Mouse (Mus musculus) liver, adult 2 months (tissue): ENCODE results near the gene Zdhhc4. TPM values are rescaled to one million over a fixed set of nuclear protein-coding genes. Genes with fewer than 3 reads are reported as not detected.

Source experiments
- DNase-seq: peaks from one replicate; pipeline ENCODE4 v3.0.0-alpha.2; 2011; ENCODE audit warnings: low read depth, low spot score; ENCODE audit errors: extremely low read depth
- H3K27ac ChIP-seq: fragments of 200-500 bp; replicated peaks from 2 replicates; pipeline ENCODE4 v1.5.1; 2012; ENCODE audit warnings: low read depth, mild to moderate bottlenecking, control low read depth, inconsistent platforms, low read length; ENCODE audit not compliant: insufficient read depth
- H3K27me3 ChIP-seq: fragments of 200-500 bp; 2 replicates; pipeline ENCODE4 v1.6.1; 2012; ENCODE audit warnings: mild to moderate bottlenecking, moderate library complexity, low read length, inconsistent platforms; ENCODE audit not compliant: control insufficient read depth, insufficient read depth
- H3K36me3 ChIP-seq: fragments of 200-500 bp; 2 replicates; pipeline ENCODE4 v1.6.1; 2012; ENCODE audit warnings: low read length, inconsistent platforms; ENCODE audit not compliant: control insufficient read depth, insufficient read depth
- H3K4me1 ChIP-seq: fragments of 200-500 bp; 2 replicates; pipeline ENCODE4 v1.6.1; 2011; ENCODE audit warnings: low read length; ENCODE audit not compliant: control insufficient read depth, insufficient read depth
- H3K4me3 ChIP-seq: fragments of 200-500 bp; 2 replicates; pipeline ENCODE4 v1.5.1; 2011; ENCODE audit warnings: low read depth, mild to moderate bottlenecking, control low read depth, low read length, moderate library complexity; ENCODE audit not compliant: insufficient read depth
- H3K79me2 ChIP-seq: fragments of 200-500 bp; 2 replicates; pipeline ENCODE4 v1.6.1; 2012; ENCODE audit warnings: inconsistent platforms, mild to moderate bottlenecking, low read length, moderate library complexity; ENCODE audit not compliant: control insufficient read depth, insufficient read depth
- H3K9ac ChIP-seq: fragments of 200-500 bp; 2 replicates; pipeline ENCODE4 v1.6.1; 2012; ENCODE audit warnings: low read depth, mild to moderate bottlenecking, control low read depth, inconsistent platforms, low read length
- CTCF ChIP-seq: fragments of 200-500 bp; IDR thresholded peaks from 2 replicates; pipeline ENCODE4 v1.5.1; 2011; ENCODE audit warnings: low read depth, low read length, control low read depth
- POLR2A ChIP-seq: fragments of 200-500 bp; IDR thresholded peaks from 2 replicates; pipeline ENCODE4 v1.6.1; 2011; ENCODE audit warnings: low read length, control low read depth; ENCODE audit not compliant: insufficient read depth; ENCODE audit errors: extremely low read depth
- WGBS: fragments of 180-500 bp; shearing (Covaris S2); methylation state at CpG from one replicate; pipeline ENCODE4 v1.1.7; 2018; 5-methylcytosine and 5-hydroxymethylcytosine counted together
- polyA plus RNA-seq: library from polyadenylated mRNA; depleted of rRNA; stranded (reverse); fragments of >200 nt; gene quantifications from 2 replicates; pipeline ENCODE4 v1.2.3, GENCODE M21; 2012
- total RNA-seq: library from RNA; depleted of rRNA; stranded (reverse); fragments of >200 nt; gene quantifications from 2 replicates; pipeline ENCODE4 v1.2.3, GENCODE M21; 2014

Gene Zdhhc4
- total and polyA plus RNA-seq, 2 experiments = 13.0 to 42.5 TPM

DNA sequence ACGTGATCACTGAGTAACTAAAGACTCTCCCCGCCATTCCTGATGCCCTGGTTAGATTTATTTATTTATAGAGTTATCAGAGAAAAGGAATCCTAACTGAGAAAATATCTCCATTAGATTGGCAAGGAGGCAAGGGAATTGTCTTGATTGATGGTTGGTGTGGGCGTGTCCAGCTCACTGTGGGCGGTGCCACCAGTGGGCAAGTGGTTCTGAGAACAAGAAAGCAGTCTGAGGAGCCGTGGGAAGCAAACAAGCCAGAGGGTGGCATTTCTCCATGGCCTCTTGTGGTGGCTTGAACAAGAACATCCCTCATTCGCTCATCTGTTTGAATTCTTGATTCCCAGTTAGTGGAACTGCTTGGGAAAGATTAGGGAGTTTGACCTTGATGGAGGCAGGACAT is 10.5 kb upstream of the Zdhhc4 start:
- 62% methylated on average over 6 of the region's 6 CpGs for WGBS
- Histone ChIP-seq H3K79me2 (no peaks in the 10 kb centered on the region), H3K4me3 (no peak overlapping the region), H3K27me3 (no peaks in the 10 kb centered on the region), H3K27ac (no peak overlapping the region), H3K4me1 (no peaks in the 10 kb centered on the region), H3K9ac (no peak overlapping the region), H3K36me3 (no peaks in the 10 kb centered on the region)
- TF ChIP-seq CTCF = no peak
- TF ChIP-seq POLR2A = no peak
- DNase-seq = no peak

DNA sequence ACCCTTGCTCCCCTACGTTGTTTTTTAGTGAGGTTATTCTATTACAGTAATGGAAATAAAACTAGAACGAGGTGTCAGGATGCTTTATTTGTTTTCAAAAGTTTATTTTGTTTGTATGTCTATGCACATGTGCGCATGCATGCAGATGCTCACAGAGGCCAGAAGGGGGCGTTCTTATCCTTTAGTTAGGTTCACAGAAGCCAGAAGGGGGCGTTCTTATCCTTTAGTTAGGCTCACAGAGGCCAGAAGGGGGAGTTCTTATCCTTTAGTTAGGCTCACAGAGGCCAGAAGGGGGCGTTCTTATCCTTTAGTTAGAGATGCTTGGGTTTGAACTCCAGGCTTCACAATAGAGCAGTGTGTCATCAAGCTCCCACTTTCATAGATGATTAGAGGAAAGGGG is 7.5 kb upstream of the Zdhhc4 start:
- no peaks in the 10 kb centered on the region for H3K36me3 ChIP-seq
- H3K4me1 ChIP-seq = peaks cover 2% of the 10 kb centered on the region; the same call in 1 of the 2 replicates
- H3K9ac ChIP-seq = no peak overlapping the region
- no peaks in the 10 kb centered on the region for H3K27me3 ChIP-seq
- TF ChIP-seq POLR2A (no peak), CTCF (no peak)
- H3K79me2 ChIP-seq = no peaks in the 10 kb centered on the region
- no peak overlapping the region for H3K27ac ChIP-seq
- 64% methylated on average over 6 of the region's 6 CpGs for WGBS
- no peak for DNase-seq
- H3K4me3 ChIP-seq = no peak overlapping the region

DNA sequence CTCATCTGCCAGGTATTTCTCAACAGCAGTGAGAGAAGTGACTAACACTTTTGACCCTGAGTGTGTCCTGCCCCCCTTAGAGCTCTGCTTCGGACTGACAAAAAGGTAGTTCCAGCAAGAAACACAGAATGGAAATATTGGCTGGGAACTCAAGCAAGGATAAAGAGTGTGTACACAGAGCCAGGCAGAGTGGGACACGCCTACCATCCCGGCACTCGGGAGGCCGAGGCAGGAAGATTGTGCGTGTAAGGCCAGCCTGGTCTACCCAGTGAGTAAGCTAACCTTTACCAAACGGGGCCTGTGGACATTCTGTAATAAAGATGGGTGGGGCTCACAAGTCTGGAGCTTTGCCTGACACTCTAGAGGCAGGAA is 6.0 kb upstream of the Zdhhc4 start:
- H3K27me3 ChIP-seq = no peaks in the 10 kb centered on the region
- no peak for DNase-seq
- peaks cover 2% of the 10 kb centered on the region; the same call in 1 of the 2 replicates for H3K4me1 ChIP-seq
- no peaks in the 10 kb centered on the region for H3K79me2 ChIP-seq
- WGBS = 60% methylated on average over 7 of the region's 7 CpGs
- H3K4me3 ChIP-seq = no peak overlapping the region
- H3K9ac ChIP-seq = no peak overlapping the region
- no peaks in the 10 kb centered on the region for H3K36me3 ChIP-seq
- no peak for TF ChIP-seq POLR2A
- no peak overlapping the region for H3K27ac ChIP-seq

DNA sequence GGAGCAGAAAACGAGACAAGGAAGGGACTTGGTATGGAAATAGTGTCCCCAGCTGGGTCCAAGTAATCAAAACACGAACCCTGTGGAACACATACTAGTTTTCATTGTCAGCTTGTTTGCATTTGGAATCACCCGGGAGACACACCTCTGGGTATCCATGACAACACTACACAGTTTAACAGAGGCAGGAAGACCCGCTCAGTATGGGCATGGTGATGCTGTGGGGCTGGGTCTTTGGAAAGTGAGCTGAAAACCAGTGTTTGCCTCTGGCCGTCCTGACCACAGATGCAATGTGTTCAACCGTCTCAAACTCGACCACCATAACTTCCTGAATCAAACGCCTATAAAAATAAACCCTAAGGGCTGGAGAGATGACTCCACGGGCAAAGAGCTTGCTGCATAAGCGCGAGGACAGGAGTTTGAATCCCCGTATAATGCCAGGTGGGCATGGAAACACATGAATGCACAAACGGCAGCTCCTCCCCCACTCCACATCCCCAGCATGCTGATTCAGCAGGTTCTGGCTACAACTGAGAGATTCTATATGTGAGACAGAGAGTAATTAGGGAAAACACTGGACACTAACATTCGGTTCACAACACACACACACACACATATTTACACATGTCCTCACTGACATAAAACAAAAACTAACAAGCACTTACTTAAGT is 5.5 kb upstream of the Zdhhc4 start:
- H3K36me3 ChIP-seq = no peaks in the 10 kb centered on the region

DNA sequence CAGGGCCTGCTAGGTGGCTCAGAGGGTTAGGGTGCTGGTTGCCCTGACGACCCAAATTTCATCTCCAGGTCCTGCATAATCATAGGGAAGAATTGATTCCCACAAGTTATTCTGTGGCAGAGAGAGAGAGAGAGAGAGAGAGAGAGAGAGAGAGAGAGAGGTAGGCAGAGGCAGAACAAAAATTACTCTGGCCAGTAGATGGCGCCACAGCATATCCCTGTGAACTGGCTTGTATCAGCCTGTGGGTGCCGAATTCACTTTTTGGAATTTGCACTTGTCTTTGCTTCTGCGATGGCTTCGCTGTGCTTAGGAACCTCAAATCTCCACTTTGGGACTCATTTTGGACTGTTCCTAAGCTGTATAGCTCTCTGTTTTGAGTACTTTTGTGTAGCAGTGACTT is 4.8 kb upstream of the Zdhhc4 start:
- Histone ChIP-seq H3K27ac (no peak overlapping the region), H3K9ac (no peak overlapping the region), H3K4me1 (peaks cover 2% of the 10 kb centered on the region; the same call in 1 of the 2 replicates), H3K4me3 (no peak overlapping the region), H3K36me3 (no peaks in the 10 kb centered on the region), H3K79me2 (peaks cover under 1% of the 10 kb centered on the region; the same call in 1 of the 2 replicates), H3K27me3 (no peaks in the 10 kb centered on the region)
- 4% methylated on average over 5 of the region's 5 CpGs for WGBS
- no peak for TF ChIP-seq POLR2A
- peak; percentile 69 for TF ChIP-seq CTCF
- DNase-seq = peak; percentile 56

More for the DNA sequence above, 5.5 kb upstream of the Zdhhc4 start:
- no peaks in the 10 kb centered on the region; the same call in 1 of the 2 replicates for H3K79me2 ChIP-seq
- no peak overlapping the region for H3K4me3 ChIP-seq
- 62% methylated on average over 14 of the region's 14 CpGs for WGBS
- no peak overlapping the region for H3K27ac ChIP-seq
- no peaks in the 10 kb centered on the region for H3K27me3 ChIP-seq
- DNase-seq = no peak
- TF ChIP-seq POLR2A (no peak), CTCF (no peak)
- no peak overlapping the region for H3K9ac ChIP-seq
- H3K4me1 ChIP-seq = peaks cover 2% of the 10 kb centered on the region; the same call in 1 of the 2 replicates

DNA sequence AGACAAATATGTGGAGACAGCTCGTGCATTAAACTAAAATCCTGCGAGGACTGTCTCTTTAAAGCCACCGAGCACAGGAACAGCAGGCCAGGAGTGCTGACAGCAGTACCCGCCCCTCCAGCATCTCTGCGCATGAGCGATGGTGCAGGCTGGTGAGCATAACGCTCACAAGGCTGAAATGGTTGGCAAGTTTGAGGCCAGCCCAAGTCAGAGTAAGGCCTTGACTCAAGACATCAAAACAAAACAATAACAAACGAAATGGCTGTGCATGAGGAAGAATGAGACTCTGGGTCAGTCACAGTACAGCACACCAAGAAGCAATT is 11.8 kb downstream of the Zdhhc4 start:
- Histone ChIP-seq H3K4me1 (peaks cover 22% of the 10 kb centered on the region), H3K27ac (peak overlapping the region; percentile 64), H3K36me3 (peaks cover 5% of the 10 kb centered on the region; the same call in 1 of the 2 replicates), H3K4me3 (no peak overlapping the region), H3K27me3 (no peaks in the 10 kb centered on the region), H3K9ac (peak overlapping the region; percentile 26; the same call in 1 of the 2 replicates), H3K79me2 (no peaks in the 10 kb centered on the region; the same call in 1 of the 2 replicates)
- WGBS = 33% methylated on average over 8 of the region's 8 CpGs
- TF ChIP-seq CTCF (no peak), POLR2A (no peak)
- DNase-seq = no peak
